Mouse (Mus musculus): ENCODE data around the gene Mbnl1.

The Mbnl1 gene

GRCm38 (mm10) chr3:60608952-60609403, 136.3 kb downstream of the Mbnl1 start:
- no peak for DNase-seq (ENCODE audit: low spot score in 2 of 2)

GRCm38 (mm10) chr3:60611839-60612238, 139.2 kb downstream of the Mbnl1 start:
- no peak for DNase-seq (ENCODE audit: low spot score in 2 of 2)

GRCm38 (mm10) chr3:60613121-60613520, 140.5 kb downstream of the Mbnl1 start:
- no peak for DNase-seq (ENCODE audit: low spot score in 2 of 2)

GRCm38 (mm10) chr3:60614516-60614915, 141.9 kb downstream of the Mbnl1 start:
- no peak for DNase-seq (ENCODE audit: low spot score in 2 of 2)

- no peak for DNase-seq (ENCODE audit: low spot score in 2 of 2)
Observed at GRCm38 (mm10) chr3:60615057-60615606, 142.5 kb downstream of the Mbnl1 start.

GRCm38 (mm10) chr3:60615615-60616014, 143.0 kb downstream of the Mbnl1 start:
- no peak for DNase-seq (ENCODE audit: low spot score in 2 of 2)

GRCm38 (mm10) chr3:60616147-60616546, 143.5 kb downstream of the Mbnl1 start:
- DNase-seq (ENCODE audit: low spot score in 2 of 2) = no peak

GRCm38 (mm10) chr3:60617643-60618042, 145.0 kb downstream of the Mbnl1 start:
- no peak for DNase-seq (ENCODE audit: low spot score in 2 of 2)

- no peak for DNase-seq (ENCODE audit: low spot score in 2 of 2)
Observed at GRCm38 (mm10) chr3:60620236-60620635, 147.6 kb downstream of the Mbnl1 start.

- no peak for DNase-seq (ENCODE audit: low spot score in 2 of 2)
Observed at GRCm38 (mm10) chr3:60631183-60631582, 158.6 kb downstream of the Mbnl1 start.

GRCm38 (mm10) chr3:60631754-60632153, 159.1 kb downstream of the Mbnl1 start:
- DNase-seq (ENCODE audit: low spot score in 2 of 2) = no peak

- DNase-seq (ENCODE audit: low spot score in 2 of 2) = no peak
Observed at GRCm38 (mm10) chr3:60632796-60633466, 160.3 kb downstream of the Mbnl1 start.

- DNase-seq (ENCODE audit: low spot score in 2 of 2) = no peak
Observed at GRCm38 (mm10) chr3:60638530-60638929, 165.9 kb downstream of the Mbnl1 start.

- DNase-seq (ENCODE audit: low spot score in 2 of 2) = no peak
Observed at GRCm38 (mm10) chr3:60639135-60639534, 166.5 kb downstream of the Mbnl1 start.

GRCm38 (mm10) chr3:60642227-60642626, 169.6 kb downstream of the Mbnl1 start:
- no peak for DNase-seq (ENCODE audit: low spot score in 2 of 2)

- DNase-seq (ENCODE audit: low spot score in 2 of 2) = no peak
Observed at GRCm38 (mm10) chr3:60645531-60645930, 172.9 kb downstream of the Mbnl1 start.

- no peak for DNase-seq (ENCODE audit: low spot score in 2 of 2)
Observed at GRCm38 (mm10) chr3:60648293-60648692, 175.7 kb downstream of the Mbnl1 start.

GRCm38 (mm10) chr3:60660762-60661161, 188.1 kb downstream of the Mbnl1 start:
- no peak for DNase-seq (ENCODE audit: low spot score in 2 of 2)

All from right cerebral cortex, postnatal 36 days (tissue).